Mouse (Mus musculus) stomach, embryonic 16.5 days (tissue): ENCODE measurements around the gene Celf5. TPM values are rescaled to one million over a fixed set of nuclear protein-coding genes. Genes with fewer than 3 reads are reported as not detected.
A peak's percentile ranks its signal among the peaks of the same experiment; 100 is the strongest.

Experiments
- ATAC-seq: fragments of 200-750 bp; cut with Nextera tagmentation; 2 replicates; pipeline ENCODE4 v1.8.0; 2017; ENCODE audit warnings: moderate number of reproducible peaks, moderate TSS enrichment; ENCODE audit not compliant: insufficient read depth, low FRiP score
- H3K27ac ChIP-seq: fragments of 300-500 bp; sonication (generic); 2 replicates; pipeline ENCODE4 v1.5.1; 2014; ENCODE audit warnings: low read length
- H3K27me3 ChIP-seq: fragments of 300-500 bp; sonication (generic); 2 replicates; pipeline ENCODE4 v1.6.1; 2014; ENCODE audit warnings: low read length, control low read depth, mixed read lengths; ENCODE audit not compliant: control insufficient read depth, insufficient read depth
- H3K36me3 ChIP-seq: fragments of 300-500 bp; sonication (generic); 2 replicates; pipeline ENCODE4 v1.6.1; 2014; ENCODE audit warnings: low read length; ENCODE audit not compliant: control insufficient read depth, insufficient read depth
- H3K4me1 ChIP-seq: fragments of 300-500 bp; sonication (generic); 2 replicates; pipeline ENCODE4 v1.6.1; 2014; ENCODE audit warnings: low read length, control low read depth, mixed read lengths; ENCODE audit not compliant: control insufficient read depth, insufficient read depth
- H3K4me2 ChIP-seq: fragments of 300-500 bp; sonication (generic); 2 replicates; pipeline ENCODE4 v1.6.1; 2014; ENCODE audit warnings: low read depth, low read length, mixed read lengths
- H3K4me3 ChIP-seq: fragments of 300-500 bp; sonication (generic); replicated peaks from 2 replicates; pipeline ENCODE4 v1.5.1; 2014; ENCODE audit warnings: mild to moderate bottlenecking, low read length
- H3K9ac ChIP-seq: fragments of 300-500 bp; sonication (generic); 2 replicates; pipeline ENCODE4 v1.6.1; 2014; ENCODE audit warnings: low read length
- H3K9me3 ChIP-seq: fragments of 300-500 bp; sonication (generic); replicated peaks from 2 replicates; pipeline ENCODE4 v1.6.1; 2016; ENCODE audit warnings: low read length, control low read depth; ENCODE audit not compliant: control insufficient read depth
- WGBS: fragments of 180-500 bp; shearing (Covaris S2); extraction: QIAGEN DNeasy Blood & Tissue Kit; methylation state at CpG from one replicate; pipeline ENCODE4 v1.1.7; 2014; 5-methylcytosine and 5-hydroxymethylcytosine counted together
- polyA plus RNA-seq: library from polyadenylated mRNA; unstranded; fragments of >200 nt; fragmentation: Nextera tagmentation; extraction: Ambion mirVana; gene quantifications from 2 replicates; pipeline ENCODE4 v1.2.1, GENCODE M21; 2015

Celf5 gene
- polyA plus RNA-seq, 1 experiment from 2014 or later = 1.3 TPM

DNA sequence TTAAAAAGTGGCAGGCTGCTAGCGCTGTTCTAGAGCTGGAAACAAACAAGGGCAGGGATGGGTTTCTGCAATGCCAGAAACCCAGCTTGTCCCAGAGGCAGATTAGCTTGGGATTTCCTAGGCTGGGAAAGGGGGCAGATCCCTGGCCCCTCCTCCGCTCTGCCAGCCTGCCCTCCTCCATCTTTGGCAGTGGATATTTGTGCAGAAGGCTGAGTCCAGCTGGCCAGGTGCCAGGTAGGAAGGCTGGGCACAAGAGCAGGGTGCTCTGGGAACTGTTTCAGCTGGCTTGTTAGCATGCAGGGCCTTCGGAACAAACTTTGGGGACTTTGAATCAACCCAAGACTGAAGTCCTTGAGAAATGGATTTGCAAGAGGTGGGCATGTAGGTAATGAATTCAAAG is 47.1 kb downstream of the Celf5 start:
- no peaks in the 10 kb centered on the region for H3K9me3 ChIP-seq
- H3K9ac ChIP-seq = peak overlapping the region; percentile 25; the same call in 1 of the 2 replicates

DNA sequence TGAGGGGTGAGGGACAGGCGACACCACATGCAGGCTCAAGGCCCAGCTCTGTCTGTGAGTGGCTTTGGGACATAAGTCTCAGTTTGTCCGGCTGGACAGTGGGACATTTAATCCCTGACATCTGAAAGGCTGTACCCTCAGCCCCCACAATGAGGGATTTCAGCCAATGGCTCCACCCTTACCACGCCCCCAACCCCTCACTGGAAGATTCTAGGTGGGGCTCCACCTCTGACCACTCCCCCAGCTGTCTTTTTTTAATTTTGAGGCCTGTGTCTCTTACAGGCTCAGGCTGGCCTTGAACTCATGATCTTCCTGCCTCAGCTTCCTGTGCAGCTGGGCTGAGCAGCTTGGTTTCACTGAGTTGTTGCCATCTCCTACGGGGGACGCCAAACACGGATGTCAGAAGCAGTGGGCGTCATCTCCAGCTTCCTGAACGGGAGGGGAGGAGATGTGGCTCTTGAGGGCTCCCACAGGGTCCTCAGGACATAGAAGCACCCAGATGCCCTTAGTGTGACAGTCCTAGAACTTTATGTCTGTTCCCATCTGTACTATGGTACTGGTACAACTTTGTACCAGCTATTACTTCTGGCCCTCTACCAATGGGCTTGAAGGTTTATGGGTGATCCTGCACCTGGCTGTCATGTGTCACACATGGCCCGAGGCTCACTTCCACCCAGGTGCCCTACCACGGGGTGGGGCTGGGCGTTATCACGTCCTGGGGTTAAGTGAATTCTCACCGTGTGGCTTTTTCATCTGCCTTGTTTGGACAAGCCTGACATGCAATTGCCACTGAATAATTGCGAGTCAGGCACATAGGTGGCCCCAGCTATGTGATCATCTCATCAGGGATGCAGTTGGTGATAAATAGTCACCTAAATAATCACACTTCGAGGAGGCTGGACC is 47.9 kb downstream of the Celf5 start:
- ATAC-seq = no peak
- 45% methylated on average over 15 of the region's 15 CpGs for WGBS
- Histone ChIP-seq H3K4me2 (no peak overlapping the region), H3K27me3 (no peaks in the 10 kb centered on the region), H3K9ac (peak overlapping the region; percentile 18; the same call in 1 of the 2 replicates), H3K9me3 (no peaks in the 10 kb centered on the region), H3K4me1 (peaks cover 19% of the 10 kb centered on the region), H3K4me3 (no peak overlapping the region), H3K27ac (no peak overlapping the region; the same call in none of the 2 replicates), H3K36me3 (no peaks in the 10 kb centered on the region)

More for the DNA sequence above, 47.1 kb downstream of the Celf5 start:
- Histone ChIP-seq H3K36me3 (no peaks in the 10 kb centered on the region), H3K4me2 (no peak overlapping the region), H3K27ac (no peak overlapping the region; the same call in 1 of the 2 replicates), H3K27me3 (no peaks in the 10 kb centered on the region), H3K4me1 (peaks cover 18% of the 10 kb centered on the region), H3K4me3 (no peak overlapping the region)
- no peak for ATAC-seq
- WGBS = 54% methylated on average over 3 of the region's 3 CpGs

DNA sequence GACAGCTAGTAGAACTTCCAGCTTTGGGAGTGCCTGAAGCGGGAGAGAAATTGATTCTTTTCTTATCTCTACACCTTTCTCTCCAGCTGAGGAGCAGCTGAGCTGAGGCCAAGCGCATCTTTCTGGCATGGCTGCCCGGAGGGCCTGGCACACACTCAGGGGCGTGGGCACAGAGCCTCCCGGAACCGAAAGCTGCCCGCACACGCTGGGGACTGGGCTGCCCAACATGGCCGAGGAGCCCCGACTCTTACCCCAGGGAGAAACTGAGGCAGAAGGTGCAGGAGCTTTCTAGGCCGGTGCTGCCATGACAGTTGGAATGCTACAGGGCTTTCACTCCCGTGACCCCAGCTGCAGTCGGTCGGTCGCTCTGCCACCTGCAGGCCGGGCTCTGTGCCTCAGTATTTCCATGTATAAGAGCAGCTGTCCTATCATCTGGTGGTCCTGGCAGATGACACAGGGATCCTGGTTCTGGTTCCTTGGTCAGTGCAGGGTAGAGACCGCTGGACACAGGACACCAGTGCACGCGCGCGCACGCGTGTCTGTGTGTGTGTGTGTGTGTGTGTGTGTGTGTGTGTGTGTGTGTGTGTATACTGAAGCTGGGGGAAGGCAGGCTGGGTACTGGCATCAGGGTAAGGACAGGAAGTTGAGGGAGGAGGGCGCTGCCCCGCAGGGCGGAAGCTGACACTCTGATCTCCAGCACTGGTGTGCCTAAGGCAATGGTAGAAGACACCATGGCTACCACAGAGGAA is 48.8 kb downstream of the Celf5 start:
- Histone ChIP-seq H3K9me3 (no peaks in the 10 kb centered on the region), H3K36me3 (no peaks in the 10 kb centered on the region), H3K9ac (peak overlapping the region; percentile 66; the same call in 1 of the 2 replicates), H3K27ac (no peak overlapping the region), H3K4me1 (peaks cover 24% of the 10 kb centered on the region), H3K27me3 (no peaks in the 10 kb centered on the region), H3K4me3 (no peak overlapping the region), H3K4me2 (0 out of 2 replicates have a peak overlapping the region, but pooled peaks have one; percentile 58)
- no peak for ATAC-seq
- WGBS = 69% methylated on average over 26 of the region's 26 CpGs

DNA sequence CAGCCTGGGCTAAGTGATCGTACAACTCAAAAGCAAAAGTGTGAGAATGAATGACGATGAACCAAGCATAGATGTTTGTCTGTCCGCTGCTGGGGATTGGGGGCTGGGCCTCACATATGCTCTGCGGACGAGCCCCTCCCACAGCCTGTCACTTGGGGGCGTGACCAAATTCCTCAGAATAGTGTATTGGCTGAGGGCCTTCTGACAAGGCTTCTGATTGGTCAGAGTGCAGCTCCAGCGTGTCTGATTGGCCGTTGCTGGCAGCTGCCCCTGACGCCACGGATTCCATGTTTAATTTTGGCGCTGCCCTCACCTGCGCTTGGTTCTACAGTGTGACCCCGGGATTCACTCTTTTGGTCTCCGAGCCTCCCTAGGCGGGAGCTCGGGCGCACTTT is 49.6 kb downstream of the Celf5 start:
- peak overlapping the region; percentile 33 for H3K4me3 ChIP-seq
- WGBS = 4% methylated on average over 17 of the region's 17 CpGs
- H3K4me2 ChIP-seq = peak overlapping the region; percentile 58
- peak; percentile 85 for ATAC-seq
- no peaks in the 10 kb centered on the region for H3K9me3 ChIP-seq
- no peak overlapping the region for H3K27ac ChIP-seq
- peaks cover 27% of the 10 kb centered on the region for H3K4me1 ChIP-seq
- no peaks in the 10 kb centered on the region for H3K36me3 ChIP-seq
- H3K27me3 ChIP-seq = no peaks in the 10 kb centered on the region
- peak overlapping the region; percentile 66 for H3K9ac ChIP-seq

DNA sequence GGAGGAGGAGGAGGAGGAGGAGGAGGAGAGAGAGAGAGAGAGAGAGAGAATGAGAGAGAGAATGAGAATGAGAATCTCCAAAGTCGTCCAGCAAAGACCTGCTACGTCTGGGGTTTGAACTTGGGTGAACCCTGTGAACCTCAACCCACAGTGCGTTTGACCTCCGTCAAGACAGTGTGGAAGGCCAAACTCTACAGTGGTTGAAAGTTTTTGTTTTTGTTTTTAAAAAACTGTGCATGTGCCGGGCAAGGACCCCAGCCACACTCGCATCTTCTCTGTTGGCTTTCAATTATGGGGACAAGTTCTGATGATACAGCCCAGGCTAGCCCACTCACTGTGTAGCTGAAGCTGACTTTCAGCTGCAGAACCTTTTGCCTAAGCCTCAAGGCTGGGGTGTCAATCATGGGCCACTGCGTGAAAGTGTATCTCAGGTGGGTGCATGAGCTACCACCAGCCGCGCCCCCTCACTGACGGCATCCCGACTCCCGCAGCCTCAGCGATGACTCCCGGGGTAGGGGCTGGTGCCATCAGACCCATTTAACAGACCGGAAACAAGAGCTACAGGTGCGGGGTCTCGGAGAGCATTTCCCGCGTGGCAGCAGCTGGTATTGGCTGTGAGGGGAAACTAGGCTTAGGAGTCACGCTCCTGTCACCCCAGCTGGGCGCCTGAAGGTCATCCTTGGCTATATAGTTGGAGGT is 50.2 kb downstream of the Celf5 start:
- Histone ChIP-seq H3K9ac (no peak overlapping the region), H3K4me3 (peak overlapping the region; percentile 18; the same call in 1 of the 2 replicates), H3K27me3 (no peaks in the 10 kb centered on the region), H3K4me1 (peaks cover 29% of the 10 kb centered on the region), H3K9me3 (no peaks in the 10 kb centered on the region), H3K36me3 (no peaks in the 10 kb centered on the region), H3K27ac (no peak overlapping the region), H3K4me2 (peak overlapping the region; percentile 45)
- 61% methylated on average over 21 of the region's 21 CpGs for WGBS
- no peak for ATAC-seq

DNA sequence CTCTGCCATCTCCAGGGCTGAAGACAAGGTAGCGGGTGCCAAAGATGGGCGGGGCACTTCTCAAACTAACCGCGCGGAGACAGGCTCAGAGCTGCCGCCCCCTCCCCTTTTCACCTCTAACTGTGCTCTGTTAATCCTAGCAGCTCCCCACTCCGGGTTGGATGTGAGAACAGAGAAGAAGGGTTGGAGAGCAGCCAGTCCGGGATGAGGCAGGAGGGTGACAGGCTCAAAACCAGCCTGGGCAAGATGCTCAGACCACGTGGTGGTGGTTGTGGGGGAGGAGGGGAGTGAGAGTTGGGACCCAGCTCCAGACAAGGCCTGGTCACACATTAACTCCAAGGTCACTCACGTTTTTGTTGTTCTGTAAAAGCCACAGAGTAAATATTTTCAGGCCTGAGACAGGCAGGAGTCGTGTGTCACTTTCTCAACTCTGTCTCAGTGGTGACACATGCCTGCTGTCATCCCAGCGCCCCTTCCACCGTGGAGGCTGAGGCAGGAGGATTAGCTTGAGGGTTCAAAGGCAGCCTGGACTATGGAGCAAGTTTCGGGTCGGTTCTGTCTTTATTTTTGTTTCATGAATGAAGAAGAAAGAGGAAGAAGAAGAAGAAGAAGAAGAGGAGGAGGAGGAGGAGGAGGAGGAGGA is 50.9 kb downstream of the Celf5 start:
- Histone ChIP-seq H3K4me1 (peaks cover 31% of the 10 kb centered on the region), H3K4me3 (peak overlapping the region; percentile 76), H3K36me3 (no peaks in the 10 kb centered on the region), H3K27me3 (no peaks in the 10 kb centered on the region), H3K27ac (peak overlapping the region; percentile 91), H3K9me3 (no peaks in the 10 kb centered on the region), H3K4me2 (peak overlapping the region; percentile 93), H3K9ac (no peak overlapping the region)
- WGBS = 17% methylated on average over 15 of the region's 15 CpGs
- no peak for ATAC-seq

DNA sequence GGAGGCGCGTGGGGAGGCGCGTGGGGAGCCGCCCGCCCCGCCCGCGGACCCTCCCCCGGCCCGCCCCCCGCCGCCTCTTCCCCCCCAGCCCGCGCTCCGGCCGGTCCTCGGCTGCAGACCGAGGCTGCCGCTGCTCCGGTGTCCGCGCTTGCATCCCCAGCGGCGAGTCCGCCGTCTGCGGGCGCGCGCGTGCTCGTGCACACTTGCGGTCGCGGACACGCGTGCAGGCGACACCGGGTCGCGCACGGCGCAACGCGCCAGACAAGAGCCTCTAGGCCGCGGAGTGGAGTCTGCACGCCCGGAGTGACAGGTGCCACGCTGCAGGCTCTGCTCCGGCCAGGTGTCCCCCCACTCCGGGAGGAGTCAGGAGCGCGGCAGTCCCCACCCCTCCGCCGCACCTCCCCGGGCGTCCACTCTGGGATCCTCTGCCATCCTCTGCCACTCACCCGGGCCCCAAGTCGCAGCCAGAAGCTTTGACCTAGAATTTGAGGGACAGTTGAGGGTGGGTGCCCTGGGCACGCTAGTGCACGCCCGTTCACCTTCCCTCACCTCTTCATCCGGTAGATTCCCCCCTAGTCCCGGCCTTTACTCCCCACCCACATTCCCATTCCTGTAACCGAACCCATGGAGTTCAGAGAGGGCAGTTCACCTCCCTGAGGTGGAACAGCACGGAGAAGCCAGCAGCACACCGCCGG is 51.5 kb downstream of the Celf5 start:
- Histone ChIP-seq H3K9me3 (no peaks in the 10 kb centered on the region), H3K4me1 (peaks cover 31% of the 10 kb centered on the region), H3K27ac (peak overlapping the region; percentile 91), H3K4me3 (peak overlapping the region; percentile 76), H3K9ac (peak overlapping the region; percentile 82), H3K4me2 (peak overlapping the region; percentile 93), H3K36me3 (no peaks in the 10 kb centered on the region), H3K27me3 (no peaks in the 10 kb centered on the region)
- under 1% methylated on average over 55 of the region's 70 CpGs for whole genome bisulfite sequencing
- ATAC-seq = peak; percentile 4; the same call in 1 of the 2 replicates
